Mouse (Mus musculus) forebrain, embryonic 10.5 days (tissue): ENCODE data around the gene Amotl2. TPM values are rescaled to one million over a fixed set of nuclear protein-coding genes. Genes with fewer than 3 reads are reported as not detected.
A peak's percentile ranks its signal among the peaks of the same experiment; 100 is the strongest.

Source experiments
- DNase-seq: peaks from one replicate; pipeline ENCODE4 v3.0.0-alpha.2; 2017; ENCODE audit warnings: low spot score; ENCODE audit errors: extremely low spot score
- H3K27ac ChIP-seq: fragments of 300-500 bp; sonication (generic); 2 replicates; pipeline ENCODE4 v1.5.1; 2016; ENCODE audit warnings: mild to moderate bottlenecking
- H3K27me3 ChIP-seq: fragments of 300-500 bp; sonication (generic); 2 replicates; pipeline ENCODE4 v1.6.1; 2016; ENCODE audit warnings: mild to moderate bottlenecking; ENCODE audit not compliant: poor library complexity, severe bottlenecking
- H3K36me3 ChIP-seq: fragments of 300-500 bp; sonication (generic); replicated peaks from 2 replicates; pipeline ENCODE4 v1.6.1; 2016; ENCODE audit warnings: mild to moderate bottlenecking, moderate library complexity
- H3K4me1 ChIP-seq: fragments of 300-500 bp; sonication (generic); 2 replicates; pipeline ENCODE4 v1.6.1; 2016
- H3K4me3 ChIP-seq: fragments of 300-500 bp; sonication (generic); 2 replicates; pipeline ENCODE4 v1.5.1; 2016; ENCODE audit warnings: mild to moderate bottlenecking, moderate library complexity
- H3K9me3 ChIP-seq: fragments of 300-500 bp; sonication (generic); 2 replicates; pipeline ENCODE4 v1.6.1; 2016; ENCODE audit warnings: mild to moderate bottlenecking, moderate library complexity
- WGBS: fragments of 180-500 bp; shearing (Covaris S2); methylation state at CpG from one replicate; pipeline ENCODE4 v1.1.7; 2016; 5-methylcytosine and 5-hydroxymethylcytosine counted together
- polyA plus RNA-seq: library from polyadenylated mRNA; unstranded; fragments of >200 nt; fragmentation: Nextera tagmentation; extraction: Ambion mirVana; gene quantifications from 2 replicates; pipeline ENCODE4 v1.2.1, GENCODE M21; 2016

Gene Amotl2
- polyA plus RNA-seq, 1 experiment from 2014 or later: 49.9 TPM

DNA sequence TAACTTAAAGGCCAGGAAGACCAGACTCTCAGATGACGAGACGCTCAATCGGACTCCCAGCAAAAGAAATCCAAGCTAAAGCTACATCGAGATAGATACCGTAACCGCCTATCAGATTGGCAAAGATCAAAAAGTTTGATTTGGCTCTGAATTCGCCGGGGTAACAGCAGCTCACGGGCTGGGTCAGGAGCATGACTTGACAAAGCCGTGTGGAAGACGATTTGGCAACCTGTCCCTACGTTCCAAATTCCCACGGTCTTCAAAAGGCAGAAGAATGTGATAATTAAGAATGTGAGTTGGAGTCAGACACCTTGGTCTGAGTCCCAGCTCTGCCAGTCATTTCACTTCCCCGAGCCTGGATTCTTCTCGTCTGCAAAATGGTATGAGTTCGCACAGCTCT is 53.7 kb downstream of the Amotl2 start:
- Histone ChIP-seq H3K4me1 (peaks cover 33% of the 10 kb centered on the region), H3K36me3 (no peaks in the 10 kb centered on the region), H3K9me3 (no peaks in the 10 kb centered on the region), H3K27me3 (no peaks in the 10 kb centered on the region), H3K27ac (no peak overlapping the region), H3K4me3 (no peak overlapping the region)
- DNase-seq: no peak
- WGBS: 89% methylated on average over 16 of the region's 16 CpGs

DNA sequence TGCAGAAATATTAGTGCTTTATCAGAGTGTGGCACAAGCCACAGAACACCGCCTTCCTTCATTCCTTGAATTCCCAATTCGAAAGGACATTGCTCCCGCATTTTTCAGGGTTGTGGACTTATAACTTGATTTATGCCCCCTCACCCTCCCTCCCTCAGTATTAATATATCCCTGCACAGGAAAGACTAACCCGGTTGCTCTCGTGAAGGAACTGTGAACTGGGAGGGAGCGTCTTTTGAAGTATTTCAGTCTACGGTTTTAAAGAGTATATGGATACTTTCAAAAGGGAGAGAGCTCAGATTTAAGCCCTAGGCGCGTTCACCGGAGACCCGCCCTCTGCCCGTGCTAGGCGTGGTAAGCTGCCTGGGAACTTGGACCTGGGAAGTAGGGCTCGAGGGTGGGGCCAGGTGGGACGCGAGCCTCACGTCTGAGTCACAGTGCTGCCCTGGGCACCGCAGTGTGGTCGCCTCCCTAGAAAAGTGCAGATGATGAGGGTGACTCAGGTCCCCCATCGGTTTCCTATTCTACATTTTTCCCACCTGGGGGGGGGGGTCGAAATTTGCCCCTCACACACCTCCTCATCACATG is 54.9 kb downstream of the Amotl2 start:
- WGBS: 52% methylated on average over 21 of the region's 21 CpGs
- DNase-seq: no peak
- no peaks in the 10 kb centered on the region for H3K36me3 ChIP-seq
- H3K27me3 ChIP-seq: no peaks in the 10 kb centered on the region
- no peak overlapping the region for H3K4me3 ChIP-seq
- 0 out of 2 replicates have a peak overlapping the region, but pooled peaks have one; percentile 44 for H3K27ac ChIP-seq
- peaks cover 33% of the 10 kb centered on the region for H3K4me1 ChIP-seq
- H3K9me3 ChIP-seq: no peaks in the 10 kb centered on the region

DNA sequence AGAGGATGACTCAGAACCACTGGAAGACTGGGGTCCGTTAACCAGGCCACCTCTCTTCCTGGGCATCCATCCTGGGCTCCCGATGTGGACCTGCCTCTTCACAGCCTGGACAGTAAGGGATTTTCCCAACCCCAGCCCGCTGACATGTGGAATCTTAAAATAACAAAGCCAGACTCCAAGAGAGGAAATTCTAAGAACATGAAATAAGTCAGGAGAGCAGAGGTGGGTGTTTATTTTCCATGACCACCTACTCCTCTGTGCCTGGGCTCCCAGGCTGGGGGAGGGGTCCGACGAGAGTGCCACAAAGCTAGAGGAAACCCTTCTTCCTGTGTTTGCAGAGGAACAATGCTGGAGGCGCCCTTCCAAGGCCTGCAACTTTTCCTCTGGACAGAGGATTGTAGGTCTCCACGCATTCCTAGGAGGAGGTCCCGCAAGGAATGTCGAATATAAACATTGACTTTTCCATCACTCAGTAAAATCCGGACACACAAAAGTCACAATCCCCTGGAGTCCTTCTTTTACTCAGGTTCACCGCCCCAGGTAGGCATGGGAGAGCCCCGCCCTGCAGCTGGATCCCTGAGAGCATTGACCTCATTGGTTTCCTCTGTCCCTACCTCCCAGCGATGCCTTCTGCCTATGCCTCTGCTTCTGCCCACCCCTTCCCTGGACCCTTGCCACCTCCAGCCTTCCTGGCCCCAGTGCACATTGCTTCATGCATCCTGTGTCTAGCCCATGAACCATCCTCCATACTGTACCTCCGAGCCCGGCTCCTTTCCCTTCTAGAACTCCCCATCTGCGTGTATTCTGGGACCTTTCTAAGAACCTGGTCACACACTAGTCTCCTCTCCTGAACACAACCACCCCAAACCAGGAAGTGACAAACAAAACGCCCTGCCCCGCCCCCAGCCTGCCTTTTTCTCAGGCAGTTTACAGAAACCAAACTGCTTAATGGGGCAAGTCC is 61.4 kb downstream of the Amotl2 start:
- H3K4me1 ChIP-seq: peaks cover 32% of the 10 kb centered on the region
- no peaks in the 10 kb centered on the region for H3K36me3 ChIP-seq
- no peaks in the 10 kb centered on the region for H3K27me3 ChIP-seq
- DNase-seq: no peak
- WGBS: 69% methylated on average over 18 of the region's 18 CpGs
- H3K27ac ChIP-seq: peak overlapping the region; percentile 65
- H3K9me3 ChIP-seq: no peaks in the 10 kb centered on the region
- no peak overlapping the region for H3K4me3 ChIP-seq

DNA sequence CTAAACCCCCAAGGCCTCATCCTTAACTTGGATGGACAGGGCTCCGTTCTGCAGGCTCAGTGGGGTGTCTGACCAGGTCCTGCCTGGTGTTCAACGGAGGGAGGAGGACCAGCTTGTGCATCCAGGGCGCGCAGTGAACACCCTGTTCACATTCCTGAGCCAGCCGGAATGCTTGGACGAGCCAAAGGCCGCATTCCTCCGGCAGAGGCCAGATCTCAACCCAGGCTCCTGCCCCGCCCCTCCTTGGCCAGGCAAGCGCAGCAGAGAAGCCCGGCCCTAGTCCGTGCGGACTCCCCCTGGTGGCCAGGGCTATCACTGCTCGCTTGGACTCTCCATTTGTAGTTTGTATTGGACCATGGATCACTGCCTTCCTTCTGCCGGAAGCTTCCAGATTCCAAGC is 63.0 kb downstream of the Amotl2 start:
- Histone ChIP-seq H3K9me3 (no peaks in the 10 kb centered on the region), H3K27me3 (no peaks in the 10 kb centered on the region), H3K36me3 (no peaks in the 10 kb centered on the region), H3K4me1 (peaks cover 48% of the 10 kb centered on the region), H3K27ac (peak overlapping the region; percentile 79), H3K4me3 (peak overlapping the region; percentile 9; the same call in 1 of the 2 replicates)
- WGBS: 4% methylated on average over 15 of the region's 15 CpGs
- DNase-seq: peak; percentile 84

Other genes starting within 250 kb of the Amotl2 start
- 0.10 and 0.14 TPM in 2 replicates for gene Ky, start 210.9 kb upstream of the Amotl2 start, polyA plus RNA-seq
- gene Anapc13, start 90.4 kb upstream of the Amotl2 start, polyA plus RNA-seq: 158 and 163 TPM in 2 replicates
- 52.9 and 56.2 TPM in 2 replicates for gene Cep63, start 90.1 kb upstream of the Amotl2 start, polyA plus RNA-seq
- 14.4 and 14.5 TPM in 2 replicates for gene Ryk, start 118.2 kb downstream of the Amotl2 start, polyA plus RNA-seq